Mouse (Mus musculus) E14TG2a.4 (cell line): ENCODE measurements around the gene Ccdc149.

ENCODE experiments used
- H3K27me3 ChIP-seq: 2 replicates; pipeline ENCODE4 v1.6.1; 2014; ENCODE audit warnings: low read length, control low read depth; ENCODE audit not compliant: insufficient read depth
- H3K36me3 ChIP-seq: 2 replicates; pipeline ENCODE4 v1.6.1; 2014; ENCODE audit warnings: low read length, control low read depth; ENCODE audit not compliant: insufficient read depth
- H3K4me1 ChIP-seq: replicated peaks from 2 replicates; pipeline ENCODE4 v1.6.1; 2014; ENCODE audit warnings: low read depth, low read length, control low read depth
- H3K4me3 ChIP-seq: replicated peaks from 2 replicates; pipeline ENCODE4 v1.5.1; 2014; ENCODE audit warnings: mild to moderate bottlenecking, low read length
- H3K9me3 ChIP-seq: 2 replicates; pipeline ENCODE4 v1.6.1; 2014; ENCODE audit warnings: low read length, control low read depth
- CTCF ChIP-seq: conservative IDR thresholded peaks from 2 replicates; pipeline ENCODE4 v1.5.1; 2014; ENCODE audit warnings: low read length
- NANOG ChIP-seq: IDR thresholded peaks from 2 replicates; pipeline ENCODE4 v1.6.1; 2014; ENCODE audit warnings: borderline replicate concordance, low read length, mixed read lengths
- POU5F1 ChIP-seq: IDR thresholded peaks from 2 replicates; pipeline ENCODE4 v1.6.1; 2014; ENCODE audit warnings: low read length, borderline replicate concordance

Gene Ccdc149

DNA sequence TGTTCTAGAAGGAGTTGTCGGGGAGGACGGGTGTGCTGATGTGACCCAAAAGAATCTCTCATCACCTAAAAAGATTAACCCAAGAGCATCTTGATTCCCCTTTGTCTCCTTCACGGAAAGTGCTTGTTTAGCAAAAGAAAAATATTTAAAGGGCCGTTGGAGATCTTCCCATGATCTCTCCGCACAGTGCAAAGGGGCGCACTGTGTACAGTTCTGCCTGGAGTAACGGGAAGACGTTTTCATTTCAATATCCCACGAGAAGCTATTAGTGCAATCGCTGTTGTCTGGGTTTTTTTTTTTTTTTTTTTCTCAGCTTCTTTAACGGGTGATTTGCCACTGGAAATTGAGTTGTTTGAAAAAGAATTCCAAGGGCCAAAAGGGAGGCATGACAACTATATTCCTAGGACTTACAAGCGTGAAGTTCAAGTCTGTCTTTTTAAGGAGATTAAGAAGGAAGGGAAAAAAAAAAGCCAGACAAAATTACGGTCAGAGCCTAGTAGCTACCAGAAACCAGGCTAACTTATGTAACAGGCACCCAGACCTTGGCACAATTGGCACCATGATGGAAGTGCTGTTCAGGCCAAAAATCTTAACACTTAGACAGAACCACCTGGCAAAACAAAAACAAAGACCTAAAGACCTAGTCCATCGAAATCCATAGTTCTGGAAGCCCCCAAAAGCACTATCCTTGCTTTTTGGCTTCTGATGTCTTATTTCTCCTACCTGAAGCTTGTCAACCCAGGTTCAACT, 41.4 kb downstream of the Ccdc149 start:
- H3K4me3 ChIP-seq, result no peak overlapping the region
- no peaks in the 10 kb centered on the region for H3K4me1 ChIP-seq
- H3K36me3 ChIP-seq, result no peaks in the 10 kb centered on the region
- H3K9me3 ChIP-seq, result no peaks in the 10 kb centered on the region
- TF ChIP-seq POU5F1, result no peak
- TF ChIP-seq CTCF, result no peak
- no peak for TF ChIP-seq NANOG
- no peaks in the 10 kb centered on the region for H3K27me3 ChIP-seq

DNA sequence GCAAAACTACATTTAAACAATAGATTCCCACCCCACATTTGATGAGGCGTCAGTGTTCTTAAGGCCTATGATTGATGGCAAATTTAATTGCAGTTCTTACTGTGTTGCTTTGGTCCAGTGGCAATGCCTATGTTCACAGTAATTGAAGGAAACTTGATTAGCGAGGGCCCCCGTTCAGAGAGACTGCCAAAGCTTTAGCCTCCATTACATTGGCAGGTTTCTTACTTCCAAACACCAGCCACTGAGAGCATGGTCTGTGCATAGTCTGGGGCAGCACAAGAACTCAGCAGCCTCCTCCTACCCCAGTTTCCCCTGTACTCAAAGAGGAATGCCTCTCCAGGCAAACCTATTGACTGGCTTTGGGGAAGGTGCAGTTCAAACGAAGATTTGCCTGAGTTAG, 42.7 kb downstream of the Ccdc149 start:
- no peak for TF ChIP-seq POU5F1
- TF ChIP-seq CTCF, result no peak
- TF ChIP-seq NANOG, result no peak
- Histone ChIP-seq H3K27me3 (no peaks in the 10 kb centered on the region), H3K36me3 (no peaks in the 10 kb centered on the region), H3K4me3 (no peak overlapping the region), H3K9me3 (no peaks in the 10 kb centered on the region), H3K4me1 (no peaks in the 10 kb centered on the region)

DNA sequence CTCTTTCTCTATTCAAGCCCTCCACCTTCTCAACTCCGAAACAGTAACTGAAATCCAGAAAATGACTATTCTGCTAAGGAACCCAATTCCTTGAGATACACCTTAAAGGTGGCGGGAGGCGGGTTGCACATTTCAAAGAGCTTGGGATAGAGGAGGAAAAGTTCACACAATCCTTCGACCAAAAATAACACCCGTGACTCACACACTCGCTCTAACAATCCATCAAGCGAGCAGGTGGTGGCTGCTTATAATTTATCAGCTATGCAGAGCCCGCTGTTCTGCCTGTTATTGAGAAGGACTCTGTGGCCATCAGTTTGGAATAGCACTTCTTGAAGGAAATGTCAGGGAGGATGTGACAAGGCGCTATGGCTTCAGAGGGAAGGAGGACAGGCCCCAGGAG, 45.5 kb downstream of the Ccdc149 start:
- H3K4me3 ChIP-seq, result no peak overlapping the region
- no peak for TF ChIP-seq POU5F1
- TF ChIP-seq CTCF, result no peak
- TF ChIP-seq NANOG, result no peak
- H3K4me1 ChIP-seq, result no peaks in the 10 kb centered on the region
- no peaks in the 10 kb centered on the region for H3K9me3 ChIP-seq
- no peaks in the 10 kb centered on the region for H3K36me3 ChIP-seq
- H3K27me3 ChIP-seq, result no peaks in the 10 kb centered on the region

DNA sequence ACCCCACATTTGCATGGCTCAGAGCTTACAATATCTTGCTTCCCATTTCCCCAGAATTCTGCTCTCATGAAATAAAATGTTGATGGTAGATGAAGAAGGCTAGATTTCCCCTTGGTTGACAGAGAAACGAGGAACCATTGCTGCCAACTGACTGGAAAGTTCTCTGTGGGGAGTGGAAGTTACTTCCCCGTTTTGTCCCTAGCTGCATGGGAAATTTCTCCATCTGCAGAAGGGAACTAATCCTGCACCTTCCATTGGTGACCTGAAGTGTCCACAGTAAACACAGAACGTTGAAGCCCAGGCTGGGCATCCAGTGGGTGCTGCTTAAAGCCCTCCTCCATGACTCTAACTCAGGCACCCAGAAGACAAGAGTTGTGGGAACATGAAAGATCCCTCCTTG, 47.4 kb downstream of the Ccdc149 start:
- TF ChIP-seq POU5F1, result no peak
- TF ChIP-seq CTCF, result no peak
- Histone ChIP-seq H3K9me3 (no peaks in the 10 kb centered on the region), H3K36me3 (no peaks in the 10 kb centered on the region), H3K27me3 (no peaks in the 10 kb centered on the region), H3K4me3 (no peak overlapping the region), H3K4me1 (no peaks in the 10 kb centered on the region)

DNA sequence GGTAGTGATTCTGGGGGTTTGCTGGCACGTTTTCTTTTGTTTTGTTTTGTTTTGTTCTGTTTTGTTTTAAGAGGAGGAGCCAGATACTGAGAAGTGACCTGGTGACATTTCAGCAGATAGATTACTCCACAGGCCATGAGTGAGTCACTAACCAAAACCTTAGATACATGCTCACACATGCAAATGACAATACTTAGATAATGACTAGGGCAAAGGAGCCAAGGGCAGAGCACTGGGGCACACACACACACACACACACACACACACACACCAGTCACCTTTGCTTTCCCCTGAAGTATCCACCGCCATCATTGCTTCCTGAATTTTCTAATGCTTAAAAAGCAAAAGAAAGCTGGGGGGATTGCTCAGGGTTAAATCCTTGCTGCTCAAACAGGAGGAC, 54.8 kb downstream of the Ccdc149 start:
- H3K4me1 ChIP-seq, result no peaks in the 10 kb centered on the region
- H3K27me3 ChIP-seq, result no peaks in the 10 kb centered on the region
- no peaks in the 10 kb centered on the region for H3K9me3 ChIP-seq
- TF ChIP-seq POU5F1, result no peak
- TF ChIP-seq NANOG, result no peak
- TF ChIP-seq CTCF, result no peak
- H3K36me3 ChIP-seq, result no peaks in the 10 kb centered on the region
- no peak overlapping the region for H3K4me3 ChIP-seq

DNA sequence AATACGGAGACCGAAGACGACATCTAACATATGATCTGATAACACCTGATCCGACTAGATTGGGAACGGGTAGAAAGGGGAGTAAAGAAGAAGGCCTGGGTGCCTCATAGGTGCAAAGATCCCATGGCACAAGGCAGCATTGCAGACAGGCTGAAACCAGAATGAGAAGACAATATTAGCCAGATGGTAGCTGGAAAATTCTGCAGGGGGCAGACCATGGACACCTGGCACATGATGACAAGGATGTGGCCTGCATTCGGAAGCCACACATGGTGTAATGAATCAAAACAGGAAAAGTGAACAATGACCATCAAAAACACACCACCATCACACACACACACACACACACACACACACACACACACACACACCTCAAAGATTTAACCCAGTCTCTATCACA, 55.4 kb downstream of the Ccdc149 start:
- H3K36me3 ChIP-seq, result no peaks in the 10 kb centered on the region
- no peaks in the 10 kb centered on the region for H3K9me3 ChIP-seq
- no peak overlapping the region for H3K4me3 ChIP-seq
- no peaks in the 10 kb centered on the region for H3K4me1 ChIP-seq
- TF ChIP-seq NANOG, result no peak
- no peak for TF ChIP-seq CTCF
- TF ChIP-seq POU5F1, result no peak
- peaks cover 4% of the 10 kb centered on the region; the same call in 1 of the 2 replicates for H3K27me3 ChIP-seq

DNA sequence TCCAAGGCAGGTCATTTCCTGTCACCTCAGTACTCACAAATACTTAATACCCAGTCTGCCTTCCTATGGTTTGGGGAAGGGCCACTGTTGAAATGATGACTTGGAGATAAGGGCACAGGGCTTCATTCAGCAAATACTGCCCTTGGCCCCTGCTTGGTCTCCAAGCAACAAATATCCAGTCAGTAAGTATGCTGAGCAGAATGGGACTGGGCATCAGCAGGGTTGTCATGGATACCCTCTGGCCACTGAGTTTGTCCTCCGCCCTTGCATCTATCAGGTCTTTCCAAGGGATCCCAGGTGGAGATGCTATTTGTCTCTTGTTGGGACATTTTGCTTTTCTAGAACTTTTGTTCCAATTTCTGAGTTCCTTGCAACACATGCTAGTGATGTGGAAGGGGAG, 56.1 kb downstream of the Ccdc149 start:
- H3K9me3 ChIP-seq, result no peaks in the 10 kb centered on the region
- no peak for TF ChIP-seq CTCF
- no peak for TF ChIP-seq NANOG
- TF ChIP-seq POU5F1, result no peak
- H3K4me1 ChIP-seq, result no peaks in the 10 kb centered on the region
- no peak overlapping the region for H3K4me3 ChIP-seq
- H3K36me3 ChIP-seq, result no peaks in the 10 kb centered on the region
- H3K27me3 ChIP-seq, result peaks cover 4% of the 10 kb centered on the region; the same call in 1 of the 2 replicates

DNA sequence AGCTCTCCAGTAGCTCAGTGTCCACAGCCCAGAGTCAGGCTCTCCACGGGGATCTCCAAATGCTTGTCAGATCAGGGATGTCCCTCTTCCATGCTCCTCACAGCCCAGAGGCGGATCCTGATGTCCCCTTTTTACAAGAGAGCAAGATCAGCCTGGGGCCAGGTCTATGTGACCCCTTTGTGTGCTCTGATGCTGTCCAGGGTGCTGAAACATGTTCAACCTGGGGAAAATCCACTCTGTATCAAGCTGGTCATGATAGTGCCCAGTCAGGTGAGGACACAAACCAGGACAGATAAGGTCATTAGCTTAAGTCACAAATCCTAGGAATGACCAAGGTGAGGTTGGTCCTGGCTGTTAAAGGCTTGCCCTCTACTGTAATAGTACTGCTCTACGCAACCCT, 59.8 kb downstream of the Ccdc149 start:
- Histone ChIP-seq H3K36me3 (no peaks in the 10 kb centered on the region), H3K27me3 (peaks cover 4% of the 10 kb centered on the region; the same call in 1 of the 2 replicates), H3K4me3 (no peak overlapping the region), H3K4me1 (no peaks in the 10 kb centered on the region), H3K9me3 (no peaks in the 10 kb centered on the region)
- TF ChIP-seq POU5F1 (no peak), CTCF (no peak), NANOG (no peak)

DNA sequence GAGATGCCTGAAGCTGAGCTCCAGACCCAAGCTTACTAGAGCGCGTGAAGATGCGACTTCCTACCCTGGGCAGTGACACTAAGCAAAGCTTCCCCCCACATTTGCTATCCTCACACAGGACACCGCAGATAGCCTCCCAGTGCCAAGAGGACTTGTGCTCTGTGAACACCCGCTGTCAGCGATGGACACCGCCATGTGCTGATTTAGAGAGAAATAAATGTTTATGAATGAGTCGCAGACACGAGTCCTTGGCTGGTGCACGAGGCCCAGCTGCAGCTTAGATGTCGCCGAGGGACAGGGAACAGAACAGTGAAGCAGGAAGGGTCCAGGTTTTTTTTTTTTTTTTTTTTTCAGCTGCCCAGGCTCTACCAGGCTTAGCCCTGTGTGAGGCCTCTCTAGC, 61.1 kb downstream of the Ccdc149 start:
- Histone ChIP-seq H3K36me3 (no peaks in the 10 kb centered on the region), H3K4me1 (no peaks in the 10 kb centered on the region), H3K27me3 (peaks cover 4% of the 10 kb centered on the region; the same call in 1 of the 2 replicates), H3K9me3 (no peaks in the 10 kb centered on the region), H3K4me3 (no peak overlapping the region)
- no peak for TF ChIP-seq POU5F1
- TF ChIP-seq NANOG, result no peak
- no peak for TF ChIP-seq CTCF
